Mouse (Mus musculus): Measurements from ENCODE around the gene Trex1. TPM values are rescaled to one million over a fixed set of nuclear protein-coding genes. Genes with fewer than 3 reads are reported as not detected.
A peak's percentile ranks its signal among the peaks of the same experiment; 100 is the strongest.

Trex1 gene
- total RNA-seq, 4 experiments from 2014 or later = 13.7 to 18.3 (median 16.4) TPM

- no peak for DNase-seq (ENCODE audit: low spot score in 2 of 2)
Observed at GRCm38 (mm10) chr9:109087987-109088386, 28.5 kb upstream of the Trex1 start.

GRCm38 (mm10) chr9:109084922-109085321, 25.4 kb upstream of the Trex1 start:
- no peak for DNase-seq (ENCODE audit: low spot score in 2 of 2)

- DNase-seq (ENCODE audit: low spot score in 2 of 2) = peak; percentile 87 to 88
Observed at GRCm38 (mm10) chr9:109082124-109082800, 22.7 kb upstream of the Trex1 start, which contains the start of the genes Ccdc51 and Tma7. Ccdc51 (plus strand) TSS chr9:109082493. Tma7 (minus strand) TSS chr9:109082587.

GRCm38 (mm10) chr9:109081749-109082123, 22.2 kb upstream of the Trex1 start:
- no peak for DNase-seq (ENCODE audit: low spot score in 2 of 2)

GRCm38 (mm10) chr9:109080516-109080915, 21.0 kb upstream of the Trex1 start:
- no peak for DNase-seq (ENCODE audit: low spot score in 2 of 2)

- peak; percentile 91 to 93 for DNase-seq (ENCODE audit: low spot score in 2 of 2)
Observed at GRCm38 (mm10) chr9:109073661-109074573, 14.4 kb upstream of the Trex1 start, which contains the start of gene Atrip. Atrip (minus strand) TSS chr9:109074124.

GRCm38 (mm10) chr9:109068095-109068735, 8.7 kb upstream of the Trex1 start:
- DNase-seq (ENCODE audit: low spot score in 2 of 2) = no peak

GRCm38 (mm10) chr9:109060898-109061295, 1.4 kb upstream of the Trex1 start:
- no peak for DNase-seq (ENCODE audit: low spot score in 2 of 2)

- no peak for DNase-seq (ENCODE audit: low spot score in 2 of 2)
Observed at GRCm38 (mm10) chr9:109060184-109060897, 807 bp upstream of the Trex1 start.

GRCm38 (mm10) chr9:109058006-109058765, 1.3 kb downstream of the Trex1 start:
- no peak for DNase-seq (ENCODE audit: low spot score in 2 of 2)

GRCm38 (mm10) chr9:109057543-109057942, 2.0 kb downstream of the Trex1 start:
- DNase-seq (ENCODE audit: low spot score in 2 of 2) = no peak

- no peak for DNase-seq (ENCODE audit: low spot score in 2 of 2)
Observed at GRCm38 (mm10) chr9:109056916-109057315, 2.6 kb downstream of the Trex1 start.

GRCm38 (mm10) chr9:109056081-109056690, 3.3 kb downstream of the Trex1 start:
- DNase-seq (ENCODE audit: low spot score in 2 of 2) = no peak

- DNase-seq (ENCODE audit: low spot score in 2 of 2) = no peak
Observed at GRCm38 (mm10) chr9:109055271-109056030, 4.1 kb downstream of the Trex1 start.

- DNase-seq (ENCODE audit: low spot score in 2 of 2) = peak; percentile 71 to 80
Observed at GRCm38 (mm10) chr9:109054712-109055111, 4.8 kb downstream of the Trex1 start.

GRCm38 (mm10) chr9:109053851-109054250, 5.7 kb downstream of the Trex1 start:
- no peak for DNase-seq (ENCODE audit: low spot score in 2 of 2)

- no peak for DNase-seq (ENCODE audit: low spot score in 2 of 2)
Observed at GRCm38 (mm10) chr9:109053366-109053765, 6.2 kb downstream of the Trex1 start.

- DNase-seq (ENCODE audit: low spot score in 2 of 2) = no peak
Observed at GRCm38 (mm10) chr9:109052490-109053260, 6.9 kb downstream of the Trex1 start.

All from layer of hippocampus, adult 8-10 months (tissue).